Mouse (Mus musculus) urinary bladder, postnatal 14 days (tissue): ENCODE results near the gene Pfn4.
A peak's percentile ranks its signal among the peaks of the same experiment; 100 is the strongest.
"Not testable (repeated sequence)": the region's sequence is repeated elsewhere in the genome, so short reads cannot be mapped to it uniquely, and the experiment has no call there.

Experiments
- DNase-seq: peaks from one replicate; pipeline ENCODE4 v3.0.0; 2021; ENCODE audit warnings: low spot score

Gene Pfn4

GRCm38 (mm10) chr12:4788128-4788527 lies 19.3 kb downstream of the Pfn4 start:
- not testable (repeated sequence) for DNase-seq

GRCm38 (mm10) chr12:4793718-4794117 lies 24.9 kb downstream of the Pfn4 start:
- DNase-seq = peak; percentile 39

- peak; percentile 52 for DNase-seq
Observed at GRCm38 (mm10) chr12:4797471-4797870, 28.6 kb downstream of the Pfn4 start.

- no peak for DNase-seq
Observed at GRCm38 (mm10) chr12:4811036-4811435, 42.2 kb downstream of the Pfn4 start.

- DNase-seq = no peak
Observed at GRCm38 (mm10) chr12:4811705-4812104, 42.9 kb downstream of the Pfn4 start.

- no peak for DNase-seq
Observed at GRCm38 (mm10) chr12:4813636-4814035, 44.8 kb downstream of the Pfn4 start.

GRCm38 (mm10) chr12:4816680-4817360 lies 48.0 kb downstream of the Pfn4 start:
- no peak for DNase-seq

GRCm38 (mm10) chr12:4817361-4818101 lies 48.7 kb downstream of the Pfn4 start, which contains the start of gene Sf3b6:
Gene Sf3b6, plus strand, starts transcription at chr12:4817544.
- DNase-seq = peak; percentile 99

- DNase-seq = no peak
Observed at GRCm38 (mm10) chr12:4827256-4827655, 58.4 kb downstream of the Pfn4 start.
